Mouse (Mus musculus) cerebellum, postnatal 4 days (tissue): ENCODE data around the gene Npr1.

Experiments
- DNase-seq, 2 experiments: peaks; one replicate each; pipeline ENCODE4 v3.0.0; 2022; ENCODE audit warnings: low spot score in 2 of 2, mixed read lengths in 1 of 2

The Npr1 gene

GRCm38 (mm10) chr3:90437131-90437530 is 28.5 kb downstream of the Npr1 start:
- DNase-seq = no peak

- DNase-seq = no peak
Measured at GRCm38 (mm10) chr3:90434073-90434730, 31.5 kb downstream of the Npr1 start.

- peak; percentile 99 for DNase-seq
Measured at GRCm38 (mm10) chr3:90433381-90434020, 32.2 kb downstream of the Npr1 start, which contains the start of gene Ints3. Gene Ints3, minus strand, starts transcription at chr3:90433622.

GRCm38 (mm10) chr3:90432811-90433219 is 32.9 kb downstream of the Npr1 start:
- peak in 1 of 2 experiments; percentile 34 for DNase-seq

GRCm38 (mm10) chr3:90432348-90432747 is 33.3 kb downstream of the Npr1 start:
- DNase-seq = no peak

- DNase-seq = no peak
Measured at GRCm38 (mm10) chr3:90429576-90429975, 36.1 kb downstream of the Npr1 start.

- no peak for DNase-seq
Measured at GRCm38 (mm10) chr3:90428186-90428585, 37.5 kb downstream of the Npr1 start.

GRCm38 (mm10) chr3:90427574-90427973 is 38.1 kb downstream of the Npr1 start:
- DNase-seq = no peak

GRCm38 (mm10) chr3:90425499-90425898 is 40.2 kb downstream of the Npr1 start:
- DNase-seq = no peak

- DNase-seq = no peak
Measured at GRCm38 (mm10) chr3:90423549-90423948, 42.1 kb downstream of the Npr1 start.

GRCm38 (mm10) chr3:90420696-90421095 is 45.0 kb downstream of the Npr1 start:
- no peak for DNase-seq

- no peak for DNase-seq
Measured at GRCm38 (mm10) chr3:90413011-90413396, 52.7 kb downstream of the Npr1 start.

GRCm38 (mm10) chr3:90412312-90413010 is 53.2 kb downstream of the Npr1 start:
- peak; percentile 63 to 76 for DNase-seq

- DNase-seq = no peak
Measured at GRCm38 (mm10) chr3:90408721-90409120, 56.9 kb downstream of the Npr1 start.

GRCm38 (mm10) chr3:90406414-90406813 is 59.3 kb downstream of the Npr1 start:
- no peak for DNase-seq

GRCm38 (mm10) chr3:90404609-90405008 is 61.1 kb downstream of the Npr1 start:
- DNase-seq = no peak

- DNase-seq = no peak
Measured at GRCm38 (mm10) chr3:90404121-90404520, 61.5 kb downstream of the Npr1 start.

GRCm38 (mm10) chr3:90400993-90401392 is 64.7 kb downstream of the Npr1 start:
- no peak for DNase-seq
